Mouse (Mus musculus) heart, embryonic 14.5 days (tissue): ENCODE data around the gene Prss38. TPM values are rescaled to one million over a fixed set of nuclear protein-coding genes. Genes with fewer than 3 reads are reported as not detected.
"Not testable (repeated sequence)": the region's sequence is repeated elsewhere in the genome, so short reads cannot be mapped to it uniquely, and the experiment has no call there.

Experiments used
- ATAC-seq: fragments of 200-750 bp; cut with Nextera tagmentation; 2 replicates; pipeline ENCODE4 v1.8.0; 2017; ENCODE audit warnings: low read depth, moderate TSS enrichment; ENCODE audit not compliant: insufficient number of reproducible peaks, insufficient read depth, low FRiP score
- H3K27ac ChIP-seq, 2 experiments: fragments of 200-500 bp in 1 of 2; fragments of 300-500 bp in 1 of 2; sonication (generic) in 1 of 2; replicated peaks in 1 of 2; 2 replicates each; pipeline ENCODE4 v1.5.1; 2012 to 2014; ENCODE audit warnings: low read depth in 2 of 2, low read length in 2 of 2, control low read depth in 1 of 2, mild to moderate bottlenecking in 1 of 2, mixed read lengths in 1 of 2; ENCODE audit not compliant: control insufficient read depth in 1 of 2, insufficient read depth in 1 of 2
- H3K27me3 ChIP-seq: fragments of 300-500 bp; sonication (generic); 2 replicates; pipeline ENCODE4 v1.6.1; 2014; ENCODE audit warnings: mild to moderate bottlenecking, low read length, control low read depth; ENCODE audit not compliant: control insufficient read depth, insufficient read depth
- H3K36me3 ChIP-seq: fragments of 300-500 bp; sonication (generic); 2 replicates; pipeline ENCODE4 v1.6.1; 2014; ENCODE audit warnings: mild to moderate bottlenecking, control low read depth, low read length, mixed read lengths; ENCODE audit not compliant: control insufficient read depth, insufficient read depth
- H3K4me1 ChIP-seq, 2 experiments: fragments of 200-500 bp in 1 of 2; fragments of 300-500 bp in 1 of 2; sonication (generic) in 1 of 2; 2 replicates each; pipeline ENCODE4 v1.6.1; 2012 to 2014; ENCODE audit warnings: low read length in 2 of 2, control low read depth in 1 of 2, mixed read lengths in 1 of 2; ENCODE audit not compliant: control insufficient read depth in 2 of 2, insufficient read depth in 2 of 2
- H3K4me2 ChIP-seq: fragments of 300-500 bp; sonication (generic); 2 replicates; pipeline ENCODE4 v1.6.1; 2014; ENCODE audit warnings: mild to moderate bottlenecking, low read length
- H3K4me3 ChIP-seq, 2 experiments: fragments of 200-500 bp in 1 of 2; fragments of 300-500 bp in 1 of 2; sonication (generic) in 1 of 2; 2 replicates each; pipeline ENCODE4 v1.5.1; 2012 to 2014; ENCODE audit warnings: low read length in 2 of 2, mild to moderate bottlenecking in 2 of 2, control low read depth in 1 of 2, low read depth in 1 of 2, moderate library complexity in 1 of 2; ENCODE audit not compliant: control insufficient read depth in 1 of 2, insufficient read depth in 1 of 2
- H3K9ac ChIP-seq: fragments of 300-500 bp; sonication (generic); 2 replicates; pipeline ENCODE4 v1.6.1; 2014; ENCODE audit warnings: mild to moderate bottlenecking, low read length
- H3K9me3 ChIP-seq: fragments of 300-500 bp; sonication (generic); 2 replicates; pipeline ENCODE4 v1.6.1; 2016; ENCODE audit warnings: low read length, control low read depth; ENCODE audit not compliant: control insufficient read depth
- WGBS: fragments of 180-500 bp; shearing (Covaris S2); extraction: QIAGEN DNeasy Blood & Tissue Kit; methylation state at CpG from one replicate; pipeline ENCODE4 v1.1.7; 2014; 5-methylcytosine and 5-hydroxymethylcytosine counted together
- polyA plus RNA-seq: library from polyadenylated mRNA; unstranded; fragments of >200 nt; fragmentation: Nextera tagmentation; extraction: Ambion mirVana; gene quantifications from 2 replicates; pipeline ENCODE4 v1.2.1, GENCODE M21; 2014

Prss38 gene
- polyA plus RNA-seq, 1 experiment from 2014 or later: not detected

DNA sequence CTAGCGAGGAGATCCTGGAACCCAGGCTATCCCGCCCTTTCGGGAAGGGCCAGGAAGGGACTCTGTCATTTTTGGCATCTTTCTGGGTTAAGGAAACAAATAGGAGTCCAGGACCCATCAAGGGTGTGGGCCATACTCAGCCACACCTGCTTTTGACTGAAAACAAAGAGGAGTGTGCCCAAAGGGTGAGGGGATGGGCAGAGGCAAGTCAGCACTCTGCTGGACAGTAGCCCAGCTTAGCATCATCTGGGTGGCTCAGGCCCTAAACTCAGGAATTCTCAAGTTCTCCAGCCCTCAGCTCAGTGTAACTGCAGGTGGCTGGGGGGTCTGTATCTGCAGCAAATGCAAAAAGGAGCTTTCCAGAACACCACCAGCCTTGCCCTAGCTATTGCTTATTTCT is 2.5 kb upstream of the Prss38 start:
- Histone ChIP-seq H3K4me1 (no peaks in the 10 kb centered on the region; a peak in 1 of 4 replicates), H3K27ac (no peak overlapping the region), H3K4me2 (no peak overlapping the region), H3K9me3 (no peaks in the 10 kb centered on the region), H3K36me3 (no peaks in the 10 kb centered on the region), H3K27me3 (no peaks in the 10 kb centered on the region), H3K9ac (no peak overlapping the region), H3K4me3 (no peak overlapping the region)
- 71% methylated on average over 3 of the region's 3 CpGs for WGBS
- ATAC-seq: no peak

DNA sequence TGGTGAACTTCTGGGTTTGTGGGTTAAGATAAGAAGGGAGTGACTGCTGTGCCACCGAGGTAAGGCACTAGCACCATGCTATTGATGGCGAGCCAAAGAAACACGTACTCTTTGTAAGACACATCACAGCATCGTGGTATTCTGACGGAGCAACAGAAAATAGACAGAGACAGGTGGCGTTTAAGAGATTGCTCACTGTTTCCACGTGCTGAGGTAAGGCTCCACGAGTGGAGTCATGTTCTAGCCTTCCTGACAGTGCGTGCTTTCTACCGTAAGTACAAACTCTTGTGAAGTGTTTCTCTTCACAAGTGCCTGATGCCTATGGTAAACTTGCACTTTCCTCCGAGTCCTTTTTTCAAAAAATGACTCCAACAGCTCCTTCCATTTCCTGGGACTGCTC is 5.6 kb downstream of the Prss38 start:
- ATAC-seq: no peak

DNA sequence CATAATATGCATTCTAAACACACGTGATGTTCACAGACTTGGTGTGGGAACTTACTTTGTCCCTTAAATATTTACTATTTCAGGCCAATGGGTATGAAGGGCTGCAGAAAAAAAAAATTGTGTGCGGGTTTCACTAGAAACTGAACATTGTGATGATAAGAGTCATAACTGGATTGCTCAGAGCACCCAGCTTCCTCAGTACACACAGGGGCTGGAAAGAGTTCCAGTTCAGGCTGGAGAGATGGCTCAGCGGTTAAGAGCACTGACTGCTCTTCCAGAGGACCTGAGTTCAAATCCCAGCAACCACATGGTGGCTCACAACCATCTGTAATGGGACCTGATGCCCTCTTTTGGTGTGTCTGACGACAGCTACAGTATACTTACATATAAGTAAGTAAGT is 7.5 kb downstream of the Prss38 start:
- H3K27me3 ChIP-seq, H3K36me3 ChIP-seq, H3K4me3 ChIP-seq, H3K27ac ChIP-seq, H3K9me3 ChIP-seq, H3K4me2 ChIP-seq, ATAC-seq, H3K9ac ChIP-seq: not testable (repeated sequence)
- 81% methylated on average over 4 of the region's 4 CpGs for WGBS
- H3K4me1 ChIP-seq: peaks cover 6 to 14% of the 10 kb centered on the region in 2 experiments; a peak in 3 of 4 replicates

More for the DNA sequence above, 5.6 kb downstream of the Prss38 start:
- no peak overlapping the region for H3K27ac ChIP-seq
- no peaks in the 10 kb centered on the region for H3K9me3 ChIP-seq
- H3K4me3 ChIP-seq: no peak overlapping the region
- H3K27me3 ChIP-seq: no peaks in the 10 kb centered on the region
- no peak overlapping the region for H3K9ac ChIP-seq
- H3K4me1 ChIP-seq: peaks cover 0 to 4% of the 10 kb centered on the region in 2 experiments; a peak in 2 of 4 replicates
- no peak overlapping the region for H3K4me2 ChIP-seq
- WGBS: 79% methylated on average over 11 of the region's 11 CpGs
- no peaks in the 10 kb centered on the region for H3K36me3 ChIP-seq

DNA sequence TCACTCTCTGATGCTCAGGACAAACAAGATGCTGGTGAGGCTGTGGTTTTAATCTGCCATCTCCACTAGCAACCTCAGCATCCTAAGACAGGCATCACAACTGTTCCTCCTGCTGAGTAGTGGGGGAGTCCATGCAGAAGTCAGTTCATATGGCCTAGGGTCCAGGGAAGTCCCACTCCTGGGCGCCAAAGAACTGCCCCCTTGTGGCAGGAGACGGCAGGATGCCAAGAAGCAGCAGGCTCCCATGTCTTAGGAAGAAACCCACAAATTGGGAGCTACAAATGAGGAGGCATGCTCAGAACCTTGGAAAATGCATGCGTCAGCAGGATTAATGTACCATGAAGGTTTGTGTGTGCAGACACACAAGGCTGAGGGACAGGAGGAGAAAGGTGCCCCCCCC is 8.8 kb downstream of the Prss38 start:
- peaks cover 6 to 14% of the 10 kb centered on the region in 2 experiments; a peak in 3 of 4 replicates for H3K4me1 ChIP-seq
- H3K27me3 ChIP-seq: no peaks in the 10 kb centered on the region
- WGBS: 28% methylated on average over 3 of the region's 3 CpGs
- ATAC-seq: no peak
- no peaks in the 10 kb centered on the region for H3K36me3 ChIP-seq
- no peak overlapping the region for H3K27ac ChIP-seq
- no peak overlapping the region for H3K9ac ChIP-seq
- H3K4me3 ChIP-seq: no peak overlapping the region
- H3K9me3 ChIP-seq: no peaks in the 10 kb centered on the region
- H3K4me2 ChIP-seq: no peak overlapping the region

GRCm38 (mm10) chr11:59366031-59366430 is 9.4 kb downstream of the Prss38 start:
- Histone ChIP-seq H3K27me3 (no peaks in the 10 kb centered on the region), H3K4me1 (peaks cover 6 to 14% of the 10 kb centered on the region in 2 experiments; a peak in 3 of 4 replicates), H3K36me3 (no peaks in the 10 kb centered on the region), H3K4me2 (no peak overlapping the region), H3K27ac (no peak overlapping the region), H3K4me3 (no peak overlapping the region), H3K9me3 (no peaks in the 10 kb centered on the region), H3K9ac (no peak overlapping the region)
- no peak for ATAC-seq
- 84% methylated on average over 3 of the region's 3 CpGs for WGBS

- 26% methylated on average over 3 of the region's 3 CpGs for WGBS
- H3K36me3 ChIP-seq: no peaks in the 10 kb centered on the region
These were observed 11.0 kb downstream of the Prss38 start for GRCm38 (mm10) chr11:59364417-59364816.

DNA sequence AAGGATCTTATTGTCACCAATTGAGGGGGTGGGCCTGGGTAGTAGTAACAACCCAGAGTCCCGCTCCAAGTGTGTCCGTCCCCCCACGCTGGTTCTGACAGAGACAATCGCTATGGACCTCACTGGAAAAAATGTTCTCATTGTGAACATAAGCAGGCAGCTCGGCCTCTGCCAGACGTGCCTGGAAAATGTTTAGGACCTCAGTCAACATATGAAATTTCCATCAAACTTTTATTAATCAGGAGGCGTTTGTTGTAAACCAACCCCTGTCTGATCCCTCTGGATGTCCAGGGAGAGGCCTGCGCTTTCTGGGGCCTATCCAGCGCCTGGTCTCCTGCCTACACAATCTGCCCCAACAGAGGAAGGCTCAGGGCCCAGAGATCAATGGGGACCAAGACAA is 11.4 kb downstream of the Prss38 start:
- H3K9ac ChIP-seq: no peak overlapping the region
- no peaks in the 10 kb centered on the region for H3K27me3 ChIP-seq
- no peaks in the 10 kb centered on the region for H3K9me3 ChIP-seq
- H3K4me1 ChIP-seq: peaks cover 6 to 14% of the 10 kb centered on the region in 2 experiments; a peak in 3 of 4 replicates
- WGBS: 78% methylated on average over 9 of the region's 9 CpGs
- no peak overlapping the region for H3K4me3 ChIP-seq
- no peak for ATAC-seq
- peak overlapping the region in 1 of 2 experiments; percentile 50; a peak in 2 of 4 replicates for H3K27ac ChIP-seq
- H3K36me3 ChIP-seq: no peaks in the 10 kb centered on the region
- H3K4me2 ChIP-seq: no peak overlapping the region

More at GRCm38 (mm10) chr11:59364417-59364816, 11.0 kb downstream of the Prss38 start:
- Histone ChIP-seq H3K9me3 (no peaks in the 10 kb centered on the region), H3K4me1 (peaks cover 6 to 14% of the 10 kb centered on the region in 2 experiments; a peak in 3 of 4 replicates), H3K27me3 (no peaks in the 10 kb centered on the region), H3K4me3 (no peak overlapping the region), H3K4me2 (no peak overlapping the region), H3K9ac (no peak overlapping the region), H3K27ac (peak overlapping the region in 1 of 2 experiments; percentile 50; a peak in 2 of 4 replicates)
- peak; percentile 68; the same call in 1 of the 2 replicates for ATAC-seq

GRCm38 (mm10) chr11:59361291-59361690 is 14.2 kb downstream of the Prss38 start:
- Histone ChIP-seq H3K27ac (no peak overlapping the region), H3K27me3 (no peaks in the 10 kb centered on the region), H3K36me3 (no peaks in the 10 kb centered on the region), H3K9ac (no peak overlapping the region), H3K9me3 (no peaks in the 10 kb centered on the region), H3K4me1 (peaks cover 6 to 14% of the 10 kb centered on the region in 2 experiments; a peak in 3 of 4 replicates), H3K4me3 (no peak overlapping the region), H3K4me2 (no peak overlapping the region)
- no peak for ATAC-seq
- 74% methylated on average over 9 of the region's 9 CpGs for WGBS
